Mouse (Mus musculus) left cerebral cortex, adult 2 months (tissue): ENCODE results near the gene Nudt9. TPM values are rescaled to one million over a fixed set of nuclear protein-coding genes. Genes with fewer than 3 reads are reported as not detected.
A peak's percentile ranks its signal among the peaks of the same experiment; 100 is the strongest.

Experiments
- DNase-seq, 2 experiments: peaks; one replicate each; pipeline ENCODE4 v3.0.0; 2021 to 2022; ENCODE audit warnings: low spot score in 2 of 2, mixed read lengths in 1 of 2; ENCODE audit errors: extremely low spot score in 1 of 2
- H3K27ac ChIP-seq: fragments of 200-600 bp; 2 replicates; pipeline ENCODE4 v1.8.1; 2022
- H3K4me3 ChIP-seq: fragments of 200-600 bp; 2 replicates; pipeline ENCODE4 v1.8.1; 2022
- CTCF ChIP-seq: fragments of 200-600 bp; IDR thresholded peaks from 2 replicates; pipeline ENCODE4 v1.8.1; 2022; ENCODE audit warnings: antibody characterized with exemption, mild to moderate bottlenecking, moderate library complexity
- intact Hi-C: fragments of 180-260 bp; cut with DNase I; formaldehyde crosslinking; loops from one replicate; pipeline ENCODE4 v1.15.1; 2025
- long read RNA-seq, 2 experiments: library from polyadenylated mRNA; stranded (forward); transcript quantifications; one replicate each; pipeline ENCODE4 v2.0.0; 2021; ENCODE audit warnings: borderline mapping rate in 2 of 2
- total RNA-seq, 2 experiments: library from RNA; stranded (reverse); gene quantifications; 2 replicates each; pipeline ENCODE4 v1.2.3; 2021

The Nudt9 gene
- 10 to 100 TPM; 66.1 to 68.4 TPM for total RNA-seq
- long read RNA-seq, experiment 1, transcript Nudt9-201 (8 exons, 1,488 nt), result major isoform, 65 of 78 reads
- long read RNA-seq, experiment 1, partial matches to known transcripts, result 1 of 78 reads
- long read RNA-seq, experiment 1, other reads (novel, unspliced or antisense), result 12 of 78 reads
- long read RNA-seq, experiment 2, transcript Nudt9-201 (8 exons, 1,488 nt), result major isoform, 32 of 46 reads
- long read RNA-seq, experiment 2, partial matches to known transcripts, result 3 of 46 reads
- long read RNA-seq, experiment 2, other reads (novel, unspliced or antisense), result 11 of 46 reads

- Histone ChIP-seq H3K4me3 (peak within 1 kb of the TSS; percentile 82), H3K27ac (peak within 1 kb of the TSS; percentile 93)
- peak; percentile 98 to 99 for DNase-seq
- TF ChIP-seq CTCF, result no peak; the same call in 1 of the 2 replicates
- intact Hi-C loops, result loop anchor here (2.0 to 10.0 kb wide), 3 partner anchors 28 to 192 kb away; partner anchors contain the start of gene Klhl8
These were observed at the start of gene Nudt9 for GRCm38 (mm10) chr5:104046256-104047199. Nudt9 (plus strand) TSS chr5:104046306.

GRCm38 (mm10) chr5:103998739-103999138 is 47.4 kb upstream of the Nudt9 start:
- no peak for DNase-seq
- no peak for TF ChIP-seq CTCF
- H3K4me3 ChIP-seq, result no peak overlapping the region
- H3K27ac ChIP-seq, result no peak overlapping the region
- intact Hi-C loops, result loop anchor here (1.0 to 5.0 kb wide), 2 partner anchors 41 to 344 kb away; no protein-coding TSS in a partner anchor

GRCm38 (mm10) chr5:103999738-104000137 is 46.4 kb upstream of the Nudt9 start:
- H3K27ac ChIP-seq, result no peak overlapping the region
- H3K4me3 ChIP-seq, result no peak overlapping the region
- intact Hi-C loops, result loop anchor here (1.0 to 5.0 kb wide), 2 partner anchors 40 to 343 kb away; no protein-coding TSS in a partner anchor
- peak; percentile 76 to 78 for DNase-seq
- TF ChIP-seq CTCF, result peak; percentile 97

GRCm38 (mm10) chr5:104002549-104003255 is 43.4 kb upstream of the Nudt9 start:
- no peak overlapping the region for H3K27ac ChIP-seq
- TF ChIP-seq CTCF, result no peak
- intact Hi-C loops, result no loop called here
- DNase-seq, result no peak
- no peak overlapping the region for H3K4me3 ChIP-seq

- intact Hi-C loops, result no loop called here
- H3K4me3 ChIP-seq, result no peak overlapping the region
- DNase-seq, result no peak
- no peak overlapping the region for H3K27ac ChIP-seq
- no peak for TF ChIP-seq CTCF
These were observed 42.7 kb upstream of the Nudt9 start for GRCm38 (mm10) chr5:104003256-104003931.

- intact Hi-C loops, result no loop called here
- no peak for DNase-seq
- H3K4me3 ChIP-seq, result no peak overlapping the region
- H3K27ac ChIP-seq, result no peak overlapping the region
- TF ChIP-seq CTCF, result no peak
These were observed 42.2 kb upstream of the Nudt9 start for GRCm38 (mm10) chr5:104003955-104004354.

- no peak overlapping the region for H3K4me3 ChIP-seq
- no peak for TF ChIP-seq CTCF
- DNase-seq, result no peak
- intact Hi-C loops, result no loop called here
- H3K27ac ChIP-seq, result no peak overlapping the region
These were observed 39.3 kb upstream of the Nudt9 start for GRCm38 (mm10) chr5:104006811-104007210.

GRCm38 (mm10) chr5:104007801-104008200 is 38.3 kb upstream of the Nudt9 start:
- no peak for DNase-seq
- Histone ChIP-seq H3K4me3 (no peak overlapping the region), H3K27ac (no peak overlapping the region)
- TF ChIP-seq CTCF, result no peak
- intact Hi-C loops, result no loop called here

GRCm38 (mm10) chr5:104009421-104009820 is 36.7 kb upstream of the Nudt9 start:
- no peak for TF ChIP-seq CTCF
- Histone ChIP-seq H3K27ac (no peak overlapping the region), H3K4me3 (no peak overlapping the region)
- intact Hi-C loops, result no loop called here
- no peak for DNase-seq

GRCm38 (mm10) chr5:104010261-104010660 is 35.8 kb upstream of the Nudt9 start:
- no peak for DNase-seq
- Histone ChIP-seq H3K27ac (no peak overlapping the region), H3K4me3 (no peak overlapping the region)
- no peak for TF ChIP-seq CTCF
- intact Hi-C loops, result no loop called here

- no peak for DNase-seq
- H3K27ac ChIP-seq, result no peak overlapping the region
- intact Hi-C loops, result no loop called here
- no peak overlapping the region for H3K4me3 ChIP-seq
- TF ChIP-seq CTCF, result no peak
These were observed 34.7 kb upstream of the Nudt9 start for GRCm38 (mm10) chr5:104011419-104011818.
